Mouse (Mus musculus): Measurements from ENCODE around the gene 2810006K23Rik. TPM values are rescaled to one million over a fixed set of nuclear protein-coding genes. Genes with fewer than 3 reads are reported as not detected.
"Not testable (repeated sequence)": the region's sequence is repeated elsewhere in the genome, so short reads cannot be mapped to it uniquely, and the experiment has no call there.

Gene 2810006K23Rik
- total RNA-seq (2021): 10 to 100 TPM; 14.8 to 15.0 TPM
- long read RNA-seq, experiment 1, transcript 2810006K23Rik-201 (3 exons, 1,677 nt): major isoform, 20 of 24 reads
- long read RNA-seq, experiment 1, partial matches to known transcripts: 3 of 24 reads
- long read RNA-seq, experiment 1, other reads (novel, unspliced or antisense): 1 of 24 reads
- long read RNA-seq, experiment 2, transcript 2810006K23Rik-201 (3 exons, 1,677 nt): major isoform, 5 of 5 reads
- long read RNA-seq, experiment 2, partial matches to known transcripts: 0 of 5 reads
- long read RNA-seq, experiment 2, other reads (novel, unspliced or antisense): 0 of 5 reads

- peak; percentile 99 to 100 for DNase-seq
Observed at GRCm38 (mm10) chr5:124327510-124328364, at the start of gene 2810006K23Rik, which contains the start of gene Mphosph9. 2810006K23Rik (plus strand) TSS chr5:124328089. Mphosph9 (minus strand) TSS chr5:124327972.

GRCm38 (mm10) chr5:124282854-124283253 lies 45.0 kb upstream of the 2810006K23Rik start:
- peak in 1 of 2 experiments; percentile 21 for DNase-seq

- peak in 1 of 2 experiments; percentile 22 for DNase-seq
Observed at GRCm38 (mm10) chr5:124284330-124284729, 43.6 kb upstream of the 2810006K23Rik start.

GRCm38 (mm10) chr5:124287616-124288247 lies 40.2 kb upstream of the 2810006K23Rik start:
- no peak for DNase-seq

GRCm38 (mm10) chr5:124290216-124290615 lies 37.7 kb upstream of the 2810006K23Rik start:
- DNase-seq: no peak

- DNase-seq: no peak
Observed at GRCm38 (mm10) chr5:124293967-124294366, 33.9 kb upstream of the 2810006K23Rik start.

- no peak for DNase-seq
Observed at GRCm38 (mm10) chr5:124296475-124296874, 31.4 kb upstream of the 2810006K23Rik start.

GRCm38 (mm10) chr5:124299307-124299706 lies 28.6 kb upstream of the 2810006K23Rik start:
- not testable (repeated sequence) for DNase-seq

- peak in 1 of 2 experiments; percentile 10 for DNase-seq
Observed at GRCm38 (mm10) chr5:124300132-124300531, 27.8 kb upstream of the 2810006K23Rik start.

GRCm38 (mm10) chr5:124302853-124303252 lies 25.0 kb upstream of the 2810006K23Rik start:
- not testable (repeated sequence) for DNase-seq

GRCm38 (mm10) chr5:124309155-124309554 lies 18.7 kb upstream of the 2810006K23Rik start:
- no peak for DNase-seq

- DNase-seq: no peak
Observed at GRCm38 (mm10) chr5:124310091-124310490, 17.8 kb upstream of the 2810006K23Rik start.

- DNase-seq: no peak
Observed at GRCm38 (mm10) chr5:124315498-124315897, 12.4 kb upstream of the 2810006K23Rik start.

GRCm38 (mm10) chr5:124315941-124316340 lies 11.9 kb upstream of the 2810006K23Rik start:
- no peak for DNase-seq

- DNase-seq: no peak
Observed at GRCm38 (mm10) chr5:124317648-124318047, 10.2 kb upstream of the 2810006K23Rik start.

GRCm38 (mm10) chr5:124326829-124327228 lies 1.1 kb upstream of the 2810006K23Rik start:
- no peak for DNase-seq

- DNase-seq: no peak
Observed at GRCm38 (mm10) chr5:124330086-124330485, 2.2 kb downstream of the 2810006K23Rik start.

- DNase-seq: peak; percentile 14 to 22
Observed at GRCm38 (mm10) chr5:124334392-124334791, 6.5 kb downstream of the 2810006K23Rik start.

- no peak for DNase-seq
Observed at GRCm38 (mm10) chr5:124337103-124337502, 9.2 kb downstream of the 2810006K23Rik start.

GRCm38 (mm10) chr5:124337909-124338308 lies 10.0 kb downstream of the 2810006K23Rik start:
- no peak for DNase-seq

- DNase-seq: no peak
Observed at GRCm38 (mm10) chr5:124338791-124339190, 10.9 kb downstream of the 2810006K23Rik start.

- DNase-seq: peak in 1 of 2 experiments; percentile 53
Observed at GRCm38 (mm10) chr5:124341753-124342339, 14.0 kb downstream of the 2810006K23Rik start.
